Mouse (Mus musculus): Measurements from ENCODE around the gene Cnot10. TPM values are rescaled to one million over a fixed set of nuclear protein-coding genes. Genes with fewer than 3 reads are reported as not detected.

The Cnot10 gene
- polyA plus RNA-seq, 1 experiment from 2014 or later = 64.6 TPM

DNA sequence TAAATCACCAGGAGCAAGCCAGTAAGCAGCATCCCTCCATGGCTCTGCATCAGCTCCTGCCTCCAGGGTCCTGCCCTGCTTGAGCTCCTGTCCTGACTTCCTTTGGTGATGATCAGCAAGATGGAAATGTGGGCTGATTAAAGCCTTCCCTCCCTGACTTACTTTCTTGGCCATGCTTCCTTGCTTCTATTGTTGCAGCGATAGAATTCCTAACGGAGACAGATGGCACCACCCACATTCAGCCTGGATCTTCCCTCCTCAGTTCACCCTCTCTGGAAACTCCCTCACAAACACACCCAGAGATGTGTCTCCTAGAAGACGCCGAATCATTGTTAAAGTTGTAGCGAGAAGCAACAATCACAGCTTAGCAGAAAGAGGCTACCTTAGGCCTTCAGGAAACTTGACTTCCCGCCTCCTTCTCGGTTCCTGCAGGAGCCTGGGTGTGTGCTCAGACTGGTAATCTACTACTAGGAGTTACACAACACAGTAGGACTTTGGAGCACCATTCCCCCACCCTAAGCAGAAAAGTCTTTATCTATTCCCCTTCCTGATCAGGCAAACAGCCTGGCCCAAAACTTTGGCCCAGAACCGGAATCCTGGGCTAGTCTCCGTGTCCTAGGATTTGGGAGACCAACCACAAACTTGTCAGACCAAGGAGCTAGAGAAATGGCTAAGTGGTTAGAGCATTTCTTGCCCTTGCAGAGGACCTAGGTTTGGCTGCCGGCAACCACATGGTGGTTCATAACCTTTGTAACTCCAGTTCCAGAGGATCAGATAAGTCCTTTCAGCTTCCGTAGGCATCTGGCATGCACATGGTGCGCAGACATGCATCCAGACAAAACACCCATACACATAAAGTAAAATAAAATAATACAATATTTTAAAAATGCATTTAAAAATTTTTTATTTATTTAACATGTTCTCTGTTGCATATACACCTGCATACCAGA lies 6.8 kb upstream of the Cnot10 start:
- no peaks in the 10 kb centered on the region for H3K4me1 ChIP-seq (ENCODE audit: control insufficient read depth, insufficient read depth, low read length)
- ATAC-seq (ENCODE audit: insufficient number of reproducible peaks, insufficient read depth, low FRiP score, low read depth) = no peak
- H3K4me2 ChIP-seq (replicated peaks; ENCODE audit: low read depth, low read length) = no peak overlapping the region
- H3K27ac ChIP-seq (ENCODE audit: low read length) = no peak overlapping the region
- no peaks in the 10 kb centered on the region for H3K9me3 ChIP-seq (ENCODE audit: control insufficient read depth, low read depth, low read length)
- WGBS = 88% methylated on average over 12 of the region's 12 CpGs
- H3K4me3 ChIP-seq (ENCODE audit: low read depth, low read length) = no peak overlapping the region
- no peak overlapping the region for H3K9ac ChIP-seq (replicated peaks; ENCODE audit: low read depth, low read length)
- no peaks in the 10 kb centered on the region for H3K27me3 ChIP-seq (ENCODE audit: control insufficient read depth, insufficient read depth, low read length)
- H3K36me3 ChIP-seq (ENCODE audit: control insufficient read depth, insufficient read depth, low read length) = no peaks in the 10 kb centered on the region

DNA sequence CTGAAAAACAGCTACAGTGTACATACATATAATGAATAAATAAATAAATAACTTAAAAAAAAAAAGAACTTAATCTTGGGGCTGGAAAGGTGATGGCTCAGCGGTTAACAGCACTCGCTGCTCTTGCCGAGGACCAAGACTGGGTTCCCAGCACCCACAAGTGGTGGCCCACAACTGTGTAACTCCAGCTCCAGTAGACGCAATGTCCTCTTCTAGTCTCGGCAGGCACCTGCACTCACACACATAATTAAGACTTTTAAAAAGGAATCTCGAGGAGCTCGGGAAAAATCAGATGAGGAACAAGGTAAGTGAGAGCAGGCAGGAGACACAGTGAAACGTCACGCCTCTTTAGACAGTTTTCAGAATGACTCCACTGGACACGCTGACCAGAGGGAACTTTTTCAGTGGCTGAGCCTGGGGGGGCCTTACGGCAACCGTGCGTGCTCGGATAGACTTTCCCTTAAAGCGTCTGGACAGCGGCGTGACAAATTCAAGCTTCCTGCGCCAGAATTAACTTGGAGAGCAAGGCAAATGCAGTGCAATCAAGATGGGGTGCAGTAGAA lies 717 bp downstream of the Cnot10 start:
- Histone ChIP-seq H3K27ac (ENCODE audit: low read length) (peak overlapping the region; percentile 80), H3K4me3 (ENCODE audit: low read depth, low read length) (peak overlapping the region; percentile 82), H3K9ac (replicated peaks; ENCODE audit: low read depth, low read length) (peak overlapping the region; percentile 71), H3K36me3 (ENCODE audit: control insufficient read depth, insufficient read depth, low read length) (no peaks in the 10 kb centered on the region; the same call in 1 of the 2 replicates), H3K9me3 (ENCODE audit: control insufficient read depth, low read depth, low read length) (no peaks in the 10 kb centered on the region), H3K27me3 (ENCODE audit: control insufficient read depth, insufficient read depth, low read length) (no peaks in the 10 kb centered on the region), H3K4me2 (replicated peaks; ENCODE audit: low read depth, low read length) (peak overlapping the region; percentile 83), H3K4me1 (ENCODE audit: control insufficient read depth, insufficient read depth, low read length) (peaks cover 4% of the 10 kb centered on the region; the same call in 1 of the 2 replicates)
- WGBS = 16% methylated on average over 18 of the region's 18 CpGs
- no peak for ATAC-seq (ENCODE audit: insufficient number of reproducible peaks, insufficient read depth, low FRiP score, low read depth)

DNA sequence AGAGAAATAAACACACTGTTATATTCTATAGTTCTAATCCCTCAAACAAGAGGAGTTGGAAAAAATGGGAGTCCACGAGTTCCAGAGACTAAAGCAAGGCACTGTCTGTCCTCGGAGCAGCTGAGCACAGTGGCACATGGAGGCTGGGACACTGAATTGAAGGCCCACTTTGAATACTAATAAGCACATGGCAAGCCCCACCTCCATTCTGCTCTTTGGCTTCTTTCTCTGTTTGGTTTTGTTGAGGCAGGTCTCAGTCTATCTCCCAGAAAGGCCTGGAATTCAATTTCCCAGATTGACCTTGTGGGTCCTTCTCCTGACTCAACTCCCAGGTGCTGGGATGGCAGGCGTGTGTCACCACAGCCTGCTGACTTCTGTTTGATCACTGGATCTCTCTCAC lies 3.2 kb downstream of the Cnot10 start:
- Histone ChIP-seq H3K9ac (replicated peaks; ENCODE audit: low read depth, low read length) (no peak overlapping the region), H3K27me3 (ENCODE audit: control insufficient read depth, insufficient read depth, low read length) (no peaks in the 10 kb centered on the region), H3K9me3 (ENCODE audit: control insufficient read depth, low read depth, low read length) (no peaks in the 10 kb centered on the region), H3K4me3 (ENCODE audit: low read depth, low read length) (no peak overlapping the region), H3K4me2 (replicated peaks; ENCODE audit: low read depth, low read length) (no peak overlapping the region), H3K36me3 (ENCODE audit: control insufficient read depth, insufficient read depth, low read length) (no peaks in the 10 kb centered on the region; the same call in none of the 2 replicates), H3K27ac (ENCODE audit: low read length) (no peak overlapping the region), H3K4me1 (ENCODE audit: control insufficient read depth, insufficient read depth, low read length) (peaks cover 4% of the 10 kb centered on the region; the same call in 1 of the 2 replicates)
- ATAC-seq (ENCODE audit: insufficient number of reproducible peaks, insufficient read depth, low FRiP score, low read depth) = no peak
- WGBS = 82% methylated on average over 3 of the region's 3 CpGs

DNA sequence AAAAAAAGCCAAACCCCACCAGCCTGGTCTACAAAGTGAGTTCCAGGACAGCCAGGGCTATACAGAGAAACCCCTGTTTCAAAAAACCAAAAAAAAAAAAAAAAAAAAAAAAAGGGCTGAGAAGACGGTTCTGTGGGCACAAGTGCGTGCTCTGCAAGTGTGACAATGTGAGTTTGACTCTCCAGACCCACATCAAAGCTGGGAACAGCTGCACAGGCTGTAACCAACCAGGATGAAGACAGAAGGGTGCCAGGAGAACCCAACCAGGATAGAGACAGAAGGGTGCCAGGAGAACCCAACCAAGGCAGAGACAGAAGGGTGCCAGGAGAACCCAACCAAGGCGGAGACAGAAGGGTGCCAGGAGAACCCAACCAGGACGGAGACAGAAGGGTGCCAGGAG lies 3.8 kb downstream of the Cnot10 start:
- WGBS = 93% methylated on average over 4 of the region's 4 CpGs
- H3K27me3 ChIP-seq (ENCODE audit: control insufficient read depth, insufficient read depth, low read length) = no peaks in the 10 kb centered on the region
- no peak overlapping the region for H3K9ac ChIP-seq (replicated peaks; ENCODE audit: low read depth, low read length)
- no peaks in the 10 kb centered on the region for H3K9me3 ChIP-seq (ENCODE audit: control insufficient read depth, low read depth, low read length)
- H3K27ac ChIP-seq (ENCODE audit: low read length) = no peak overlapping the region
- peaks cover 3% of the 10 kb centered on the region for H3K36me3 ChIP-seq (ENCODE audit: control insufficient read depth, insufficient read depth, low read length)
- H3K4me1 ChIP-seq (ENCODE audit: control insufficient read depth, insufficient read depth, low read length) = peaks cover 4% of the 10 kb centered on the region; the same call in 1 of the 2 replicates
- no peak overlapping the region for H3K4me3 ChIP-seq (ENCODE audit: low read depth, low read length)
- no peak for ATAC-seq (ENCODE audit: insufficient number of reproducible peaks, insufficient read depth, low FRiP score, low read depth)
- H3K4me2 ChIP-seq (replicated peaks; ENCODE audit: low read depth, low read length) = no peak overlapping the region

DNA sequence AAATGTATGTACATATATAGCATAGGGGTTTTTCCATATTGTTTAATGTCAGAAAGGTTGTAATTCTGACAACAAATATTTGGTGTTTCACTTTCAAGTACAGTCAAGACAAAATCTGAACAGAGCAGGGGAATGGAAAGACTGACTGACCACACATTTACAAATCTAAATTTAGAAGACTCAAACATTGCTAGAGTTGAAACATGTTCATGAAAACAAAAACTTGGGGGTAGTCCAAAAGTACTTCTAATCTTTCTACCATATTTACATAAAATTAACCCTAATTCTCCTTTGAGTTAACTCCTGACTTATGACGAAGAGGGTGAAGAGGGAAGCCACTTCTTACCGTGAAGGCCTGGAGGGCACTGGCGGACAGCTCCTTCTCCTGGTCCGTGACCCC lies 7.7 kb downstream of the Cnot10 start:
- H3K36me3 ChIP-seq (ENCODE audit: control insufficient read depth, insufficient read depth, low read length) = peaks cover 22% of the 10 kb centered on the region
- 79% methylated on average over 4 of the region's 4 CpGs for WGBS
- no peak overlapping the region for H3K4me2 ChIP-seq (replicated peaks; ENCODE audit: low read depth, low read length)
- no peaks in the 10 kb centered on the region for H3K27me3 ChIP-seq (ENCODE audit: control insufficient read depth, insufficient read depth, low read length)
- no peaks in the 10 kb centered on the region for H3K9me3 ChIP-seq (ENCODE audit: control insufficient read depth, low read depth, low read length)
- no peak overlapping the region for H3K9ac ChIP-seq (replicated peaks; ENCODE audit: low read depth, low read length)
- H3K4me3 ChIP-seq (ENCODE audit: low read depth, low read length) = no peak overlapping the region
- H3K4me1 ChIP-seq (ENCODE audit: control insufficient read depth, insufficient read depth, low read length) = no peaks in the 10 kb centered on the region
- no peak overlapping the region for H3K27ac ChIP-seq (ENCODE audit: low read length)
- no peak for ATAC-seq (ENCODE audit: insufficient number of reproducible peaks, insufficient read depth, low FRiP score, low read depth)

DNA sequence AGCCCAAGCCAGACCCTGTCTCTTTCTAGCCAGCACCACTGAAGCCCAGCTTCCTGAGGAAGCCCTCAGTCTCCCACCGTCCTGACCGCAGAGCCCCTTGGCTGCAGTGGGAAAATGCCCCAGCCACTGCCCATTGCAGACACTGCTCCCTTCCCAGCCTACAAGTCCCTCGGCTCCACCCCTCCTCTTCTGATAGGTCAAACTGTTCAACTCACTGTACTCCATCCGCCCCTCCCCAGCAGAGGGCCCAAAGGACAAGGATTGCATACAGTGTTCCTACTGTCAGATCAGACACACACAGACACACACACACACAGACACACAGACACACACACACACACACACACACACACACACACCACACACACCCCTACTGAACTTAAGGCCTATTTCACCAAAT lies 13.3 kb downstream of the Cnot10 start:
- WGBS = 66% methylated on average over 4 of the region's 4 CpGs
- Histone ChIP-seq H3K9me3 (ENCODE audit: control insufficient read depth, low read depth, low read length) (no peaks in the 10 kb centered on the region), H3K4me2 (replicated peaks; ENCODE audit: low read depth, low read length) (no peak overlapping the region), H3K27ac (ENCODE audit: low read length) (no peak overlapping the region), H3K4me3 (ENCODE audit: low read depth, low read length) (no peak overlapping the region), H3K36me3 (ENCODE audit: control insufficient read depth, insufficient read depth, low read length) (peaks cover 65% of the 10 kb centered on the region), H3K27me3 (ENCODE audit: control insufficient read depth, insufficient read depth, low read length) (no peaks in the 10 kb centered on the region), H3K9ac (replicated peaks; ENCODE audit: low read depth, low read length) (no peak overlapping the region), H3K4me1 (ENCODE audit: control insufficient read depth, insufficient read depth, low read length) (no peaks in the 10 kb centered on the region)
- no peak for ATAC-seq (ENCODE audit: insufficient number of reproducible peaks, insufficient read depth, low FRiP score, low read depth)

DNA sequence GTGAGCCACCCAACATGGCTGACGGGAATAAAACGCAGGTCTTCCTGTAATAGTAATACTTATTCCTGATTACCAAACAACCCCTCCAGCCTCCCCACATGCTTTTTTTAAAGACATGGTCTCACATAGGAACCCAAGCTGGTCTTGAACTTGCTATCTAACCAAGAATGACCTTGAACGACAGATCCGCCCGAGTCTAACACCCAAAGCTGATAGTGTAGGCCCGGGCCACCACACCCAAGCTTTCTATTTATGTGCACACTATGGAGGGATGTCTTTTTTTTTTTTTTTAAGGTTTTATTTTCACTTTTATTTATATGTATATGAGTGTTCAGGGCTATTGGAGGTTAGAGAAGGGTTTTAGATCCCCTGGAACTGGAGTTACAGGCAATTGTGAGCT lies 15.8 kb downstream of the Cnot10 start:
- no peak overlapping the region for H3K27ac ChIP-seq (ENCODE audit: low read length)
- peaks cover 64% of the 10 kb centered on the region for H3K36me3 ChIP-seq (ENCODE audit: control insufficient read depth, insufficient read depth, low read length)
- 94% methylated on average over 6 of the region's 6 CpGs for WGBS
- H3K9ac ChIP-seq (replicated peaks; ENCODE audit: low read depth, low read length) = no peak overlapping the region
- no peak for ATAC-seq (ENCODE audit: insufficient number of reproducible peaks, insufficient read depth, low FRiP score, low read depth)
- H3K9me3 ChIP-seq (ENCODE audit: control insufficient read depth, low read depth, low read length) = no peaks in the 10 kb centered on the region
- H3K4me1 ChIP-seq (ENCODE audit: control insufficient read depth, insufficient read depth, low read length) = no peaks in the 10 kb centered on the region
- H3K4me2 ChIP-seq (replicated peaks; ENCODE audit: low read depth, low read length) = no peak overlapping the region
- no peaks in the 10 kb centered on the region for H3K27me3 ChIP-seq (ENCODE audit: control insufficient read depth, insufficient read depth, low read length)
- no peak overlapping the region for H3K4me3 ChIP-seq (ENCODE audit: low read depth, low read length)

DNA sequence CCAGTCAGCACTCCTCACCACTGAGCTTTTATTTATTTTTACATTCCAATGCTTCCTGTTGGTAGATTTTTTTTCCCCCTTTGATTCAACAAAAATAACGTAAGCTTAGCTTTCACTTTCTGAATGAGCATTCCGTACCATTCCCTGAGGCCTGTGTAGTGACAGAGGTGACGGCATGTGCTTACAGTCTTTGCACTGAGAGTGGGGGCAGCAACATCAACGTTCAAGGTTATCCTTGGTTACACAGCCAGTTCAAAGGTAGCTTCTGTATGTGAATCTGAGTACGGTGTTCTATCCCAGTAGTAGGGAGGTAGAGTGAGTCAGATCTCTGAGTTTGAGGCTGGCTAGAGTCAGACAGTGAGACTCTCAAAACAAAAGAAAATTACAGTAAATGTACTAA lies 18.8 kb downstream of the Cnot10 start:
- no peak overlapping the region for H3K4me3 ChIP-seq (ENCODE audit: low read depth, low read length)
- no peak overlapping the region for H3K27ac ChIP-seq (ENCODE audit: low read length)
- ATAC-seq (ENCODE audit: insufficient number of reproducible peaks, insufficient read depth, low FRiP score, low read depth) = no peak
- no peak overlapping the region for H3K9ac ChIP-seq (replicated peaks; ENCODE audit: low read depth, low read length)
- no peaks in the 10 kb centered on the region for H3K9me3 ChIP-seq (ENCODE audit: control insufficient read depth, low read depth, low read length)
- WGBS = 87% methylated on average over 5 of the region's 5 CpGs
- H3K36me3 ChIP-seq (ENCODE audit: control insufficient read depth, insufficient read depth, low read length) = peaks cover 56% of the 10 kb centered on the region
- no peaks in the 10 kb centered on the region for H3K4me1 ChIP-seq (ENCODE audit: control insufficient read depth, insufficient read depth, low read length)
- no peak overlapping the region for H3K4me2 ChIP-seq (replicated peaks; ENCODE audit: low read depth, low read length)
- H3K27me3 ChIP-seq (ENCODE audit: control insufficient read depth, insufficient read depth, low read length) = no peaks in the 10 kb centered on the region

All from stomach, embryonic 14.5 days (tissue).